25 mouse cellular contexts compared by ENCODE assay signal in genomic region chr10:29231208-29231607, GRCm38 (mm10). TPM values are rescaled to one million over a fixed set of nuclear protein-coding genes. Genes with fewer than 3 reads are reported as not detected.
DNase-seq lines count a peak whose midpoint lies in the region; TF ChIP-seq lines count a peak whose summit lies in the region.
"Had no signal": no experiment of that assay in that cellular context is flagged by ENCODE, and none has a peak within 500 bp of the region (broad histone marks: within the 10 kb centered on the region; RNA-seq: fewer than 3 reads in every experiment).

No protein-coding gene starts in this region.

- no peak for TF ChIP-seq CTCF in layer of hippocampus, adult 2 months (conservative IDR thresholded peaks at IDR 0.05)

- H3K27ac ChIP-seq in layer of hippocampus, adult 2 months = peak overlapping the region; percentile 14; the same call in 1 of the 2 replicates
- H3K27ac ChIP-seq: embryonic facial prominence, embryonic 12.5 days; hindbrain, embryonic 12.5 days; left cerebral cortex, adult 2 months; limb, embryonic 10.5 days; liver, embryonic 15.5 days; macrophage; stomach, embryonic 15.5 days had no signal

- DNase-seq in cerebellum, postnatal 10 days = peak; percentile 18 to 46
- DNase-seq in cerebellum, adult 9-11 months = no peak
- DNase-seq in layer of hippocampus, adult 2 months (ENCODE audit: low spot score in 2 of 2) = no peak
- DNase-seq in layer of hippocampus, postnatal 36 days = no peak
- peak; percentile 19 for DNase-seq in right cerebral cortex, postnatal 14 days
- DNase-seq in right cerebral cortex, postnatal 36 days (ENCODE audit: low spot score in 2 of 2) = no peak
- DNase-seq in adrenal gland, postnatal 36 days = no peak
- DNase-seq: cerebellum, adult 8-10 months; kidney, adult 18-20 months; kidney, postnatal 4 days; layer of hippocampus, adult 9-11 months; liver; thymus, postnatal 4 days had no signal

- no peak overlapping the region for H3K4me3 ChIP-seq in layer of hippocampus, adult 2 months
- H3K4me3 ChIP-seq: embryonic facial prominence, embryonic 12.5 days; hindbrain, embryonic 12.5 days; left cerebral cortex, adult 2 months; limb, embryonic 10.5 days; liver, embryonic 15.5 days; stomach, embryonic 15.5 days had no signal

RNA-seq across cellular contexts. Expression of gene 9330159F19Rik, which starts 19.8 kb away (rescaled TPM):
- total RNA-seq in layer of hippocampus, adult 2 months (2021) = 10 to 100 TPM; 78.0 to 82.9 TPM
- 10 to 100 TPM; 84.9 to 93.0 TPM for total RNA-seq in layer of hippocampus, postnatal 36 days (2021)
- 1 to 10 TPM; 2.5 to 5.7 TPM for total RNA-seq in adrenal gland, postnatal 36 days (2021)

RNA-seq across cellular contexts. Expression of gene Gm49353, which starts 32.5 kb away (rescaled TPM):
- total RNA-seq in layer of hippocampus, adult 2 months (2021) = 10 to 100 TPM; 28.0 to 29.8 TPM
- total RNA-seq in layer of hippocampus, postnatal 36 days (2021) = 10 to 100 TPM; 27.7 to 29.2 TPM
- 1 to 10 TPM; 1.1 to 1.3 TPM for total RNA-seq in adrenal gland, postnatal 36 days (2021)
- total RNA-seq: gastrocnemius, adult 18-20 months; gastrocnemius, postnatal 4 days; heart, adult 8-10 months; heart, postnatal 25 days; neutrophil, adult 5-6 weeks had no signal

Comparison
In these comparisons a context has a peak if more than half of its experiments do, and no peak if none do; other contexts are left out.
1. DNase-seq: peak in cerebellum, postnatal 10 days (2 of 2) and right cerebral cortex, postnatal 14 days (single experiment); none in cerebellum, adult 9-11 months (single experiment), layer of hippocampus, adult 2 months (0 of 2), layer of hippocampus, postnatal 36 days (0 of 2), right cerebral cortex, postnatal 36 days (0 of 2) and adrenal gland, postnatal 36 days (0 of 2).
2. RNA of gene 9330159F19Rik, which starts 19.8 kb away (total RNA-seq): 84.9 to 93.0 TPM in layer of hippocampus, postnatal 36 days and 78.0 to 82.9 TPM in layer of hippocampus, adult 2 months; 2.5 to 5.7 TPM in adrenal gland, postnatal 36 days; every median in the first group is over 10 times any median in the second.
3. RNA of gene Gm49353, which starts 32.5 kb away (total RNA-seq): 28.0 to 29.8 TPM in layer of hippocampus, adult 2 months and 27.7 to 29.2 TPM in layer of hippocampus, postnatal 36 days; 1.1 to 1.3 TPM in adrenal gland, postnatal 36 days; every median in the first group is over 10 times any median in the second.